Mouse (Mus musculus) monocyte, adult 2 months (primary cell): Measurements from ENCODE around the gene Tex22.

Experiments
- DNase-seq, 2 experiments: peaks; one replicate each; pipeline ENCODE4 v3.0.0; 2022; ENCODE audit warnings: low spot score in 2 of 2, low read depth in 1 of 2

The Tex22 gene

GRCm38 (mm10) chr12:113101251-113101960 is 27.1 kb downstream of the Tex22 start:
- DNase-seq: no peak

GRCm38 (mm10) chr12:113102461-113102860 is 28.2 kb downstream of the Tex22 start:
- peak; percentile 20 to 48 for DNase-seq

GRCm38 (mm10) chr12:113103846-113104451 is 29.6 kb downstream of the Tex22 start:
- DNase-seq: no peak

GRCm38 (mm10) chr12:113106386-113106785 is 32.1 kb downstream of the Tex22 start:
- DNase-seq: no peak

- DNase-seq: no peak
Measured at GRCm38 (mm10) chr12:113107431-113108124, 33.3 kb downstream of the Tex22 start.

- DNase-seq: no peak
Measured at GRCm38 (mm10) chr12:113108528-113109283, 34.4 kb downstream of the Tex22 start.

GRCm38 (mm10) chr12:113109801-113110200 is 35.5 kb downstream of the Tex22 start:
- DNase-seq: no peak

GRCm38 (mm10) chr12:113114141-113114540 is 39.8 kb downstream of the Tex22 start:
- DNase-seq: no peak

GRCm38 (mm10) chr12:113114856-113115538 is 40.7 kb downstream of the Tex22 start:
- no peak for DNase-seq

- DNase-seq: peak in 1 of 2 experiments; percentile 65
Measured at GRCm38 (mm10) chr12:113119516-113120410, 45.5 kb downstream of the Tex22 start.

- DNase-seq: no peak
Measured at GRCm38 (mm10) chr12:113124726-113125125, 50.4 kb downstream of the Tex22 start.

- no peak for DNase-seq
Measured at GRCm38 (mm10) chr12:113130732-113131131, 56.4 kb downstream of the Tex22 start.

GRCm38 (mm10) chr12:113131601-113132000 is 57.3 kb downstream of the Tex22 start:
- no peak for DNase-seq

- DNase-seq: no peak
Measured at GRCm38 (mm10) chr12:113132567-113132966, 58.3 kb downstream of the Tex22 start.

GRCm38 (mm10) chr12:113133260-113133659 is 59.0 kb downstream of the Tex22 start:
- no peak for DNase-seq

GRCm38 (mm10) chr12:113133861-113134403 is 59.6 kb downstream of the Tex22 start:
- DNase-seq: no peak

GRCm38 (mm10) chr12:113134502-113134901 is 60.2 kb downstream of the Tex22 start:
- no peak for DNase-seq

- DNase-seq: no peak
Measured at GRCm38 (mm10) chr12:113135401-113135800, 61.1 kb downstream of the Tex22 start.

- no peak for DNase-seq
Measured at GRCm38 (mm10) chr12:113136492-113137020, 62.3 kb downstream of the Tex22 start.
